Mouse (Mus musculus): Measurements from ENCODE around the gene Nkx2-1. TPM values are rescaled to one million over a fixed set of nuclear protein-coding genes. Genes with fewer than 3 reads are reported as not detected.

Nkx2-1 gene
- polyA plus RNA-seq, 1 experiment: not detected

- Histone ChIP-seq H3K27me3 (ENCODE audit: control insufficient read depth, insufficient read depth, insufficient read length) (peaks cover 4% of the 10 kb centered on the region), H3K36me3 (ENCODE audit: control insufficient read depth, insufficient read depth) (no peaks in the 10 kb centered on the region), H3K4me3 (ENCODE audit: insufficient read depth, poor library complexity, severe bottlenecking) (no peak overlapping the region), H3K79me3 (ENCODE audit: low read depth) (no peaks in the 10 kb centered on the region), H3ac (ENCODE audit: control insufficient read depth, insufficient read length, low read depth) (no peak overlapping the region), H3K79me2 (ENCODE audit: control insufficient read depth, insufficient read depth) (no peaks in the 10 kb centered on the region)
- TF ChIP-seq MAX (IDR thresholded peaks at IDR 0.05) (no peak), CTCF (IDR thresholded peaks at IDR 0.05; ENCODE audit: control insufficient read depth, insufficient read depth, insufficient read length) (no peak), MYOD1 (IDR thresholded peaks at IDR 0.05; ENCODE audit: control insufficient read depth, insufficient read length, low read depth) (no peak), FOSL1 (IDR thresholded peaks at IDR 0.05; ENCODE audit: insufficient read depth, low read length, poor library complexity, severe bottlenecking) (no peak), MYOG (IDR thresholded peaks at IDR 0.05; ENCODE audit: control insufficient read depth, extremely low read depth, insufficient read length) (no peak), CEBPB (IDR thresholded peaks at IDR 0.05; ENCODE audit: low read depth) (no peak), USF1 (IDR thresholded peaks at IDR 0.05; ENCODE audit: low read depth) (no peak)
These were observed 21.9 kb downstream of the Nkx2-1 start for GRCm38 (mm10) chr12:56514831-56515230.

- no peak for TF ChIP-seq MAX (IDR thresholded peaks at IDR 0.05)
- no peak for TF ChIP-seq CEBPB (IDR thresholded peaks at IDR 0.05; ENCODE audit: low read depth)
- Histone ChIP-seq H3ac (ENCODE audit: control insufficient read depth, insufficient read length, low read depth) (no peak overlapping the region), H3K36me3 (ENCODE audit: control insufficient read depth, insufficient read depth) (no peaks in the 10 kb centered on the region), H3K79me3 (ENCODE audit: low read depth) (no peaks in the 10 kb centered on the region), H3K4me3 (ENCODE audit: insufficient read depth, poor library complexity, severe bottlenecking) (no peak overlapping the region), H3K79me2 (ENCODE audit: control insufficient read depth, insufficient read depth) (no peaks in the 10 kb centered on the region), H3K27me3 (ENCODE audit: control insufficient read depth, insufficient read depth, insufficient read length) (no peaks in the 10 kb centered on the region)
These were observed 28.3 kb downstream of the Nkx2-1 start for GRCm38 (mm10) chr12:56508413-56508812.

- TF ChIP-seq CEBPB (IDR thresholded peaks at IDR 0.05; ENCODE audit: low read depth) (no peak), FOSL1 (IDR thresholded peaks at IDR 0.05; ENCODE audit: insufficient read depth, low read length, poor library complexity, severe bottlenecking) (no peak), MYOD1 (IDR thresholded peaks at IDR 0.05; ENCODE audit: control insufficient read depth, insufficient read length, low read depth) (no peak), USF1 (IDR thresholded peaks at IDR 0.05; ENCODE audit: low read depth) (no peak)
- H3K79me3 ChIP-seq (ENCODE audit: low read depth): no peaks in the 10 kb centered on the region
- H3K27me3 ChIP-seq (ENCODE audit: control insufficient read depth, insufficient read depth, insufficient read length): no peaks in the 10 kb centered on the region
- no peak overlapping the region for H3K4me3 ChIP-seq (ENCODE audit: insufficient read depth, poor library complexity, severe bottlenecking)
- H3K79me2 ChIP-seq (ENCODE audit: control insufficient read depth, insufficient read depth): no peaks in the 10 kb centered on the region
- no peak overlapping the region for H3ac ChIP-seq (ENCODE audit: control insufficient read depth, insufficient read length, low read depth)
- H3K36me3 ChIP-seq (ENCODE audit: control insufficient read depth, insufficient read depth): no peaks in the 10 kb centered on the region
These were observed 49.7 kb downstream of the Nkx2-1 start for GRCm38 (mm10) chr12:56487046-56487445.

GRCm38 (mm10) chr12:56482606-56483005, 54.1 kb downstream of the Nkx2-1 start:
- Histone ChIP-seq H3ac (ENCODE audit: control insufficient read depth, insufficient read length, low read depth) (no peak overlapping the region), H3K79me3 (ENCODE audit: low read depth) (no peaks in the 10 kb centered on the region), H3K79me2 (ENCODE audit: control insufficient read depth, insufficient read depth) (no peaks in the 10 kb centered on the region), H3K4me3 (ENCODE audit: insufficient read depth, poor library complexity, severe bottlenecking) (no peak overlapping the region), H3K36me3 (ENCODE audit: control insufficient read depth, insufficient read depth) (no peaks in the 10 kb centered on the region), H3K27me3 (ENCODE audit: control insufficient read depth, insufficient read depth, insufficient read length) (no peaks in the 10 kb centered on the region)
- TF ChIP-seq CEBPB (IDR thresholded peaks at IDR 0.05; ENCODE audit: low read depth): no peak
- no peak for TF ChIP-seq MYOD1 (IDR thresholded peaks at IDR 0.05; ENCODE audit: control insufficient read depth, insufficient read length, low read depth)
- TF ChIP-seq USF1 (IDR thresholded peaks at IDR 0.05; ENCODE audit: low read depth): no peak
- no peak for TF ChIP-seq MAX (IDR thresholded peaks at IDR 0.05)
- no peak for TF ChIP-seq FOSL1 (IDR thresholded peaks at IDR 0.05; ENCODE audit: insufficient read depth, low read length, poor library complexity, severe bottlenecking)

Other genes with a start within 250 kb of the Nkx2-1 start
- gene Mbip, start 191.0 kb downstream of the Nkx2-1 start, polyA plus RNA-seq (2012; fragmentation: generic; extraction: Trizol): 4.6 TPM
- gene Nkx2-9, start 76.4 kb upstream of the Nkx2-1 start, polyA plus RNA-seq (2012; fragmentation: generic; extraction: Trizol): not detected
- 0.01 TPM for gene Pax9, start 154.9 kb upstream of the Nkx2-1 start, polyA plus RNA-seq (2012; fragmentation: generic; extraction: Trizol)

All from C2C12 (cell line).